Mouse (Mus musculus): ENCODE results near the gene Ccdc24. TPM values are rescaled to one million over a fixed set of nuclear protein-coding genes. Genes with fewer than 3 reads are reported as not detected.

Ccdc24 gene
- polyA plus RNA-seq, 1 experiment from 2014 or later, result 1.7 TPM

DNA sequence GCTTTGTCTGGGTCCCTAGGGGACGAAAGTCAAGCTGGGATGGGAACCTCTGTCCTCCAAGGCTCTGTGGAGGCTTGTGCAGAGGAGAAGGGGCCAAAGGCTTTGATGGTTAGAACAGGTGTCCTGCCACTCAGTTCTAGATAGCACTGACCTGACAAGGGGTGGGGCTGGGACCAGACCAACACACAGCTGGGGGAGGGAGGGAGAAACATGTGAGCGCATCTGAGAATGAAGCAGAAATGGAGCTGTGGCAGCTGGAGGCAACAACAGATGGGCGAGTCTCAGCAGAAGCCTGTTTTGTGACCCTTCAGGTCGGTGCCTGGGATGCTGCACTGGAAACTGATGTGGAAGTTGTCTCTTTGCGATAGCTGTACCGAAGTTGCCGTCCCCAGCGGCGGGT lies 3.0 kb downstream of the Ccdc24 start:
- Histone ChIP-seq H3K27me3 (replicated peaks; ENCODE audit: low read depth, poor library complexity, severe bottlenecking) (peaks cover 18% of the 10 kb centered on the region), H3K4me3 (no peak overlapping the region), H3K36me3 (replicated peaks) (peaks cover 20% of the 10 kb centered on the region), H3K9me3 (no peaks in the 10 kb centered on the region), H3K27ac (replicated peaks) (no peak overlapping the region), H3K4me1 (peaks cover 62% of the 10 kb centered on the region)
- no peak for DNase-seq (ENCODE audit: low spot score)
- WGBS, result 79% methylated on average over 9 of the region's 9 CpGs

DNA sequence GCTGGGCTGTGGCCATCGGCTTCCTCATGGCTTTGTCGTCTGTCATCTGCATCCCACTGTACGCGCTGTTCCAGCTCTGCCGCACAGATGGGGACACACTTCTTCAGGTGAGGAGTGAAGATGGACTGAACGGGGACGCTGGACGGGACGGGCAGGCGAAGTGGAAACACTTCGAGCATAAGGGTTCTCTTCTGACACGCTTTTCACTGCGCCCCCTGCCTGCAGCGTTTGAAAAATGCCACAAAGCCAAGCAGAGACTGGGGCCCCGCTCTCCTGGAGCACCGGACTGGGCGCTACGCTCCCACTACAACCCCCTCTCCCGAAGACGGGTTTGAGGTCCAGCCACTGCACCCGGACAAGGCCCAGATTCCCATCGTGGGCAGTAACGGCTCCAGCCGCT lies 4.5 kb downstream of the Ccdc24 start:
- Histone ChIP-seq H3K9me3 (no peaks in the 10 kb centered on the region), H3K4me3 (peak overlapping the region; percentile 28; the same call in 1 of the 2 replicates), H3K27ac (replicated peaks) (peak overlapping the region; percentile 51; the same call in 1 of the 2 replicates), H3K36me3 (replicated peaks) (peaks cover 11% of the 10 kb centered on the region; the same call in 1 of the 2 replicates), H3K27me3 (replicated peaks; ENCODE audit: low read depth, poor library complexity, severe bottlenecking) (peaks cover 18% of the 10 kb centered on the region), H3K4me1 (peaks cover 64% of the 10 kb centered on the region)
- peak; percentile 76 for DNase-seq (ENCODE audit: low spot score)
- WGBS, result 19% methylated on average over 24 of the region's 24 CpGs

DNA sequence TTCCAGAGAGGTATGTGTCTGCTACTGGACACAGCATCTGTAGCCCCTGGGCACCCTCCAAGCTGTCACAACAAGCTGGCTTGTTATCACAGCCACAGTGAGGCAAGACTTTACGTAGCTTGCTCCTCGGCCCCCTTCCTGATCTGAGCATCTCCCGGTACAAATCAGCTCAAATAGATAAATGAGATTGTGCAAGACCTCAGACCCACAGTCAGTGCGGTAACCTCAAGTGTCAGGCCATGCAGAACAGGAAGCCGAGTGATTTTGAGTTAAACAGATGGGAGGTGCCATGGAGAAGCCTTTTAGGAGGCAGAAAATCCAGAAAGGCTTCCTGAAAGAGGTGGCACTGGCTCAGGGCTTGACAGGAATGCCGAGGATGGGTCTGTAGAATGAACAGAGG lies 5.4 kb downstream of the Ccdc24 start:
- WGBS, result 77% methylated on average over 6 of the region's 6 CpGs
- Histone ChIP-seq H3K27me3 (replicated peaks; ENCODE audit: low read depth, poor library complexity, severe bottlenecking) (peaks cover 18% of the 10 kb centered on the region), H3K36me3 (replicated peaks) (peaks cover 11% of the 10 kb centered on the region; the same call in 1 of the 2 replicates), H3K9me3 (no peaks in the 10 kb centered on the region), H3K4me3 (no peak overlapping the region), H3K4me1 (peaks cover 62% of the 10 kb centered on the region), H3K27ac (replicated peaks) (no peak overlapping the region)
- DNase-seq (ENCODE audit: low spot score), result no peak

DNA sequence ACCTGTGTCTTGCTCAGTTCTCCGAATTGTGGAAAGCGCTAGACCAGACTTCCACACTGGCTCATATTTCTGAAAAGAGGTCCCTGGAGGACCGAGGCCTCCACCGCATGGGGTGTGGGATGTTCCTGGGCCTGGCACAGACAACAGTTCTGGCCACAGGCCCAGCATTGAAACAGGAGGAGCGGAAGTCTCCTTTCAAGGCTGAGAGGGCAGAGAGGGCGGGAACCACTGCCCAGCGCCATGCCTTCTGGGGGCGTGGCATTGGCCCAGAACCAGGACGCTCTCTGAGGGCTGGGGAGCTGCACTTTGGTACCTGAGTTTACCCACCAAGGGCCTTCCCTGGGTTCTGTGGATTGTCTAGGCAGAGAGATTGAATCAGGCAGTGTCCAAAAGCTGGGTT lies 6.3 kb downstream of the Ccdc24 start:
- no peak overlapping the region for H3K4me3 ChIP-seq
- peaks cover 18% of the 10 kb centered on the region for H3K27me3 ChIP-seq (replicated peaks; ENCODE audit: low read depth, poor library complexity, severe bottlenecking)
- no peak for DNase-seq (ENCODE audit: low spot score)
- no peaks in the 10 kb centered on the region for H3K9me3 ChIP-seq
- H3K27ac ChIP-seq (replicated peaks), result 0 out of 2 replicates have a peak overlapping the region, but pooled peaks have one; percentile 24
- peaks cover 11% of the 10 kb centered on the region; the same call in 1 of the 2 replicates for H3K36me3 ChIP-seq (replicated peaks)
- peaks cover 55% of the 10 kb centered on the region for H3K4me1 ChIP-seq
- 61% methylated on average over 9 of the region's 9 CpGs for WGBS

DNA sequence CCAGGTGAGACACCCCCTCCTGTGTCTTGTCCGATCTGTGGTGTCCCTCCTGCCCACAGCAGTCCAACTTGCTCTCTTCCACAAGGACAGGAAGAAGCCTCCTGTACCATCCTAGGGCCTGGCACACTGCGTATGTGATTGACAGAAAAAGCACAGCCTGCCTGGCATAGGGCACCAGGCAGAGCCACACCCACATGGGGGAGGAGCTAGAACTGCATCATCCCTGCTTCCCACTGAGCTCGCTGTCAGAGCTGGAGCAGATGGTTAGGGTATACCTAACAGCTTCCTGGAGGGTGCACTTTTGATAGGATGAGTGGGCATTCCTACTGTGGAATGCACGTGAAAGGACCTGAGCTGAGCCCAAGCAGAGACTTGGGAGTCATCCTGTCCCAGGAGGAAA lies 9.5 kb downstream of the Ccdc24 start:
- no peak for DNase-seq (ENCODE audit: low spot score)
- Histone ChIP-seq H3K4me3 (no peak overlapping the region), H3K27ac (replicated peaks) (no peak overlapping the region), H3K4me1 (peaks cover 36% of the 10 kb centered on the region), H3K36me3 (replicated peaks) (peaks cover 11% of the 10 kb centered on the region), H3K9me3 (no peaks in the 10 kb centered on the region), H3K27me3 (replicated peaks; ENCODE audit: low read depth, poor library complexity, severe bottlenecking) (peaks cover 11% of the 10 kb centered on the region; the same call in 1 of the 2 replicates)
- WGBS, result 26% methylated on average over 4 of the region's 4 CpGs

DNA sequence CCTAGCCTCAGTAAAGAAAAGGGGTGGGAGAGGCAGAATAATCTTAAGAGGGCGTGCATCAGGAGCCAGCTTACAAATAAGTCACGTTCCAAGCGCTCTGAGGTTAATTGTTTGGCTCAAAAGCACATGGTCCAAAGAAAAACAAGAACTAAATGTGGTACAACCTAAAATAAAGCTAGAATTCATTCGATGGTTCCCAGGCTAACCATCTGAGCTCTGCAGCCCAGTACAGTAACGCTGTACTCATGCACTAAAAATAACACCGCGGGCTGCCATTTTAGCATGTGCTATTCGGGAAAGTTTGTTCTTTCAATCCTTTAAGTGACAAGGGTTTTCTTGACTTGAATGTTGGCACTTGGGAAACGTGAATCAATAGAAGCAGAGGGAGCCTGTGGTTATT lies 11.8 kb downstream of the Ccdc24 start:
- Histone ChIP-seq H3K27me3 (replicated peaks; ENCODE audit: low read depth, poor library complexity, severe bottlenecking) (no peaks in the 10 kb centered on the region), H3K9me3 (no peaks in the 10 kb centered on the region), H3K36me3 (replicated peaks) (peaks cover 24% of the 10 kb centered on the region), H3K4me1 (peaks cover 19% of the 10 kb centered on the region), H3K27ac (replicated peaks) (no peak overlapping the region), H3K4me3 (no peak overlapping the region)
- WGBS, result 87% methylated on average over 9 of the region's 9 CpGs
- no peak for DNase-seq (ENCODE audit: low spot score)

DNA sequence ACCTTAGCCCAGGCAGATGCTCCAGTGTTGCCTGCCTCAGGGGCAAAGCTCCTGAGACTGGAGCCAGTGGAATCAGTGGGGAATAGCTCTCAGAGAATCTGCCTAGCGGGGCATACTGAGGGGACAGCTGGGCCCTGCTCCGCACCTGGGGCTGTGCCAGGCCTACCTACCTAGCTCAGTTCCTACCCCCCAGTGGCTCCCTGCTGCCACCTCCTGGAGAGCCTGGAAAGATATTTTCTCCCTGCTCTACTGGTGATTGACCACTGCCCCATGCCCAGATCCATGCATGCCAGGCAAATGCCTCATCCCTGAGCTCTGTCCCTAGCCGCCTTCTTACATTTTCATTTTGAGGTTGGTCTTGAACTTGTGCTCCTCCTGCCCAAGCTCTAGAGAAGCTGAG lies 13.6 kb downstream of the Ccdc24 start:
- WGBS, result 69% methylated on average over 3 of the region's 3 CpGs
- peaks cover 26% of the 10 kb centered on the region for H3K4me1 ChIP-seq
- H3K36me3 ChIP-seq (replicated peaks), result peaks cover 15% of the 10 kb centered on the region
- no peaks in the 10 kb centered on the region for H3K9me3 ChIP-seq
- peak; percentile 60 for DNase-seq (ENCODE audit: low spot score)
- no peak overlapping the region for H3K27ac ChIP-seq (replicated peaks)
- H3K4me3 ChIP-seq, result no peak overlapping the region
- H3K27me3 ChIP-seq (replicated peaks; ENCODE audit: low read depth, poor library complexity, severe bottlenecking), result no peaks in the 10 kb centered on the region

DNA sequence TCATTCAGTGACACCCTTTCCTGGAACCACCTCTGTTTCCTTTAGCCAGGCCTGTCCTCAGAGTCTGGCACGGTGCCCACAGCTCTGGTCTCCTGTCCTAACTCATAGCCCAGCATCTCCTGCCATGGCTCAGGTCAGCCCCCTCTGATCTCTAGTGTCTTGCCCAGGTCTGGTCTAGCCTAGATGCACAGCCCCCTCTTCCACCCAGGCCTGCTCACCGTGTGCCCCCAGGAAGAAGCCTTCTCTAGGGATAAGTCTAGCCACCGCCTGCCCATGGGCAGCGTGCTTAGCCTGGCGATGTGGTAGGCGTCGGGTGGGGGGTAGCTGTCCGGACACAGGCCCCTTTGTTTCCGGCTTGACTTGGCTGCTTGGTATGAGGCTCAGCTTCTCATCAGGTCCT lies 17.2 kb downstream of the Ccdc24 start:
- H3K9me3 ChIP-seq, result no peaks in the 10 kb centered on the region
- H3K27ac ChIP-seq (replicated peaks), result peak overlapping the region; percentile 2; the same call in 1 of the 2 replicates
- H3K4me3 ChIP-seq, result no peak overlapping the region
- H3K4me1 ChIP-seq, result peaks cover 17% of the 10 kb centered on the region
- DNase-seq (ENCODE audit: low spot score), result no peak
- WGBS, result 56% methylated on average over 9 of the region's 9 CpGs
- H3K36me3 ChIP-seq (replicated peaks), result peaks cover 12% of the 10 kb centered on the region
- no peaks in the 10 kb centered on the region; the same call in 1 of the 2 replicates for H3K27me3 ChIP-seq (replicated peaks; ENCODE audit: low read depth, poor library complexity, severe bottlenecking)

DNA sequence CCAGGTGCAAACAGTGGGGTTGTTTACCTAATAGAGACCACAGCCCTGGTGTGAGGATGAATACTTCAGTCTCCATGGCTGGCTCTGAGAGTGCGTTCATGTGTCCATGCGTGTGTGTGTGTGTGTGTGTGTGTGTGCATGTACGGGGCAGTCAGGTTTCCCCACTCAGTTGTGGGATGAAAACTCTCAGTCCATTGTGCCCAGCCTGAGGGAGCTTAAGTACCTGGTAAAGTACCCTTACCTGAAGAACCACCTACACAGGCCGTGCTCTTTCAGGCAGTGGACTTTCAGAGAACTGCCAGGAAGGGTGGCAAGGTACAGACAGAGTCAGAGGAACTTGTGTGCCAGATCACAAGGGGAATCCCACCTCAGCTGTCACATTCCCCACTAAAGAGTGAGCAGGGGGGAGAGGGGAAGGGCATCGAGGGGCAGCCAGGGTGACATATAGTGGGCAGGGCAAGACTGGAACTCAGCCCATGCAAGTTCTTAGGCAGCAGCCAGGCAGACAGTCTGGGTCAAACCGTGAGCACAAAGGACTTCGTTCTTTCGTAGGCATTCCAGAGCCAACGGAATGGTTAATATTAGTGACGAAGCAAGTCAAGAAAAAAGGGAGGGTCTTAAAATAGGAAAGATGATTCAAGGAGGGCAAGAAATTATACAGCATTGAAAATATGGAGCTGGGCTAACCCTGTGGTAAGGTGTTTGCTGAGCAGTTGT lies 20.0 kb downstream of the Ccdc24 start:
- peaks cover 9% of the 10 kb centered on the region for H3K36me3 ChIP-seq (replicated peaks)
- no peaks in the 10 kb centered on the region; the same call in 1 of the 2 replicates for H3K27me3 ChIP-seq (replicated peaks; ENCODE audit: low read depth, poor library complexity, severe bottlenecking)
- no peak for DNase-seq (ENCODE audit: low spot score)
- no peak overlapping the region for H3K27ac ChIP-seq (replicated peaks)
- peaks cover 32% of the 10 kb centered on the region for H3K4me1 ChIP-seq
- 91% methylated on average over 10 of the region's 10 CpGs for WGBS
- no peak overlapping the region for H3K4me3 ChIP-seq
- H3K9me3 ChIP-seq, result no peaks in the 10 kb centered on the region

DNA sequence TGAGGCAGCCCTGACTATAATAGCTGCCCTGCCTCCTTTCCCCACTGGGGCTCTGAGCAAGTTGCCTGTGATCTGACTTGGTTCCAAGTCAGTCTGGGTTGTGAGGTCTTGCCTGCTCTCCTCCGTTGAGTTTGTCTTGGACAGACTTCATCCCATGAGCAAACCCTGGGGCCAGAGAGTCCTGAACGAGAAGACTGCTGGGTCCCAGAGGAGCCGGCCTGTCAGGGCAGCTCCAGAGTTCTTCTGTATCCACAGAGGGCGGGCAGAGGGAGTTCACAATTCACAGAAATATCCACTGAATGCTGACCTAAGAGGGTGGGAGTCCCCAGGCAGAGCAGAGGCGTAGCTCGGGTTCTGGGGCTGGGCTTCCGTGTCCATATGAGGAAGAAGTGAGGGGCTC lies 21.5 kb downstream of the Ccdc24 start:
- Histone ChIP-seq H3K4me1 (peaks cover 37% of the 10 kb centered on the region), H3K36me3 (replicated peaks) (peaks cover 4% of the 10 kb centered on the region; the same call in 1 of the 2 replicates), H3K4me3 (no peak overlapping the region), H3K27ac (replicated peaks) (no peak overlapping the region), H3K9me3 (no peaks in the 10 kb centered on the region), H3K27me3 (replicated peaks; ENCODE audit: low read depth, poor library complexity, severe bottlenecking) (no peaks in the 10 kb centered on the region; the same call in 1 of the 2 replicates)
- DNase-seq (ENCODE audit: low spot score), result no peak
- 73% methylated on average over 7 of the region's 7 CpGs for WGBS

DNA sequence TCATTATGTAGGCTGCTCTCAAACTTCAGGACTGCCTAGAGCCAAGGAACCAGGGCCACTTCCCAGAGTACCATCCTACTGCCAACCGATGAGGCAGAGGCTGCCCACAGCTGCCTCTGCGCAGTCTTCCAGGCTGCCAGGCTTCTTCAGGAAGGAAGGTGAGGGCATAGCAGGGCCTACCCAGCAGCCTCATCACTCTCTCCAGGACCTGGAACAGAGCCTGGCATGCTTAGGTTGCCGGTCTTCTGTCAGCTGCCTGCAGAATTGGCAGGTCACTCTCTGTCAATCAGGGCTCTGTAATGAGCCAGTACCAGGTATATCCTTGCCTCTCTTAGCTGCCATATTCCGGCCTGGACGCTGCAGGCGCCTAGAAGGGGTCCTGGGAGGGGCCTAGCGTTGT lies 22.2 kb downstream of the Ccdc24 start:
- H3K4me3 ChIP-seq, result no peak overlapping the region
- no peaks in the 10 kb centered on the region for H3K9me3 ChIP-seq
- peaks cover 11% of the 10 kb centered on the region; the same call in 1 of the 2 replicates for H3K36me3 ChIP-seq (replicated peaks)
- peaks cover 30% of the 10 kb centered on the region for H3K4me1 ChIP-seq
- no peak for DNase-seq (ENCODE audit: low spot score)
- H3K27ac ChIP-seq (replicated peaks), result no peak overlapping the region
- no peaks in the 10 kb centered on the region; the same call in 1 of the 2 replicates for H3K27me3 ChIP-seq (replicated peaks; ENCODE audit: low read depth, poor library complexity, severe bottlenecking)
- 84% methylated on average over 7 of the region's 7 CpGs for WGBS

DNA sequence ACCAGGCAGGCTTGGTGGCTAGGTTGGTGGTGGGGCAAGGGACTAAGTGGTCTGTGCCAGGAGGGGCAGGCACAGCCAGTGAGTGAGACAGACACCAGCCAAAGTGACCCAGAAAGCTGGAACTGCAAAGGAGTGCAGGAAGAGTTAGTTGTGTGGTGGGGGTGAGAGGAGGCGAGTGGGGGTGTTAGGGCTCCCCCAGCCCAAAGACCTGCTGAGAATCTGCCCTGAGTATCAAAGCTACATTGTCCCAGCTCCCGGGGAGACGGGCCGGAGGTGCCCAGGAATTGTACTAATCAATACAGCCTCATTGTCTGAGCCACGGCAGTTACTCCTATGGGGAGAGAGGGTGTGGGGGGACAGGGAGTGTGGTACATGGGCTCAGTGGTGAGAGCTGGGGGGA lies 22.9 kb downstream of the Ccdc24 start:
- H3K27me3 ChIP-seq (replicated peaks; ENCODE audit: low read depth, poor library complexity, severe bottlenecking), result no peaks in the 10 kb centered on the region; the same call in 1 of the 2 replicates
- peaks cover 28% of the 10 kb centered on the region for H3K4me1 ChIP-seq
- H3K9me3 ChIP-seq, result no peaks in the 10 kb centered on the region
- no peak overlapping the region for H3K4me3 ChIP-seq
- peaks cover 11% of the 10 kb centered on the region; the same call in 1 of the 2 replicates for H3K36me3 ChIP-seq (replicated peaks)
- H3K27ac ChIP-seq (replicated peaks), result no peak overlapping the region; the same call in 1 of the 2 replicates
- WGBS, result 28% methylated on average over 5 of the region's 5 CpGs
- DNase-seq (ENCODE audit: low spot score), result no peak

DNA sequence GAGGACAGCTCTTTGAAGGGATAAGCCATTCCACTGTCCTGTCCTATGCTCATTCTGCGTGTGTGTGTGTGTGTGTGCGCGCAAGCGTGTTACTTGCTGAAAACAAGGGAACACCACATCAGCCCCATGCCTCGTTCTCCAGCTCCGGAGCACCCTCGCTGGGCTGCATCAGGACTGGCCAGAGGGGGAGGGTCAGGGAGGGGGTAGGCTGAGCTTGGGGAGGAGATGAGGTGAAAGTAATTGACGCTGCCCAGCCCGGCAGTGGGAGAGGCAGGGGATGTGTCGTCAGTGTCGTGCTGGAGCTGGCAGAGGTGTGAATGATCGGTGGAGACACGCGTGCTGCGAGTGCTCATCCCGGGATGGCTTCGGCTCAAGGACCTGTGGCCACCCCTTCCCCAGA lies 23.3 kb downstream of the Ccdc24 start:
- Histone ChIP-seq H3K9me3 (no peaks in the 10 kb centered on the region), H3K4me1 (peaks cover 28% of the 10 kb centered on the region), H3K27ac (replicated peaks) (no peak overlapping the region; the same call in 1 of the 2 replicates)

More for the DNA sequence above, 23.3 kb downstream of the Ccdc24 start:
- peaks cover 11% of the 10 kb centered on the region; the same call in 1 of the 2 replicates for H3K36me3 ChIP-seq (replicated peaks)
- no peak for DNase-seq (ENCODE audit: low spot score)
- no peak overlapping the region for H3K4me3 ChIP-seq
- 62% methylated on average over 17 of the region's 17 CpGs for WGBS
- H3K27me3 ChIP-seq (replicated peaks; ENCODE audit: low read depth, poor library complexity, severe bottlenecking), result no peaks in the 10 kb centered on the region; the same call in 1 of the 2 replicates
